Mouse (Mus musculus) CD4-positive, CD25-positive, alpha-beta regulatory T cell, adult 4 months (primary cell): ENCODE data around the gene Cercam. TPM values are rescaled to one million over a fixed set of nuclear protein-coding genes. Genes with fewer than 3 reads are reported as not detected.
"Not testable (repeated sequence)": the region's sequence is repeated elsewhere in the genome, so short reads cannot be mapped to it uniquely, and the experiment has no call there.

Experiments
- ATAC-seq: one replicate; pipeline ENCODE4 v1.8.0; 2017
- polyA plus RNA-seq, 2 experiments: library from polyadenylated mRNA; unstranded; fragments of 100-300 nt; shearing (Covaris generic); gene quantifications; one replicate each; pipeline ENCODE4 v1.2.1; 2017

Cercam gene
- polyA plus RNA-seq, 2 experiments from 2014 or later, result 0.20 to 0.87 TPM

GRCm38 (mm10) chr2:29902194-29902593 lies 33.2 kb downstream of the Cercam start:
- no peak for ATAC-seq

GRCm38 (mm10) chr2:29908171-29908570 lies 39.2 kb downstream of the Cercam start:
- not testable (repeated sequence) for ATAC-seq

GRCm38 (mm10) chr2:29910042-29910441 lies 41.1 kb downstream of the Cercam start:
- ATAC-seq, result no peak

- no peak for ATAC-seq
Observed at GRCm38 (mm10) chr2:29917621-29918020, 48.7 kb downstream of the Cercam start.

GRCm38 (mm10) chr2:29922011-29922410 lies 53.0 kb downstream of the Cercam start:
- no peak for ATAC-seq

- no peak for ATAC-seq
Observed at GRCm38 (mm10) chr2:29926542-29926941, 57.6 kb downstream of the Cercam start.

- no peak for ATAC-seq
Observed at GRCm38 (mm10) chr2:29930506-29930905, 61.5 kb downstream of the Cercam start.

- no peak for ATAC-seq
Observed at GRCm38 (mm10) chr2:29931194-29931593, 62.2 kb downstream of the Cercam start.

Other genes with a start within 250 kb of the Cercam start
- 10 to 100 TPM; 28.7 to 35.9 TPM for gene Rapgef1, start 249.4 kb upstream of the Cercam start, polyA plus RNA-seq
- under 1 TPM in 1 of 2 experiments, not detected in 1; 0.30 TPM for gene Gm13420, start 117.5 kb upstream of the Cercam start, polyA plus RNA-seq
- not detected for gene Gm13547, start 109.9 kb upstream of the Cercam start, polyA plus RNA-seq
- 10 to 100 TPM in 1 of 2 experiments, 1 to 10 TPM in 1; 5.0 to 11.6 TPM for gene Coq4, start 81.7 kb upstream of the Cercam start, polyA plus RNA-seq
- 10 to 100 TPM; 20.3 to 34.2 TPM for gene Trub2, start 80.7 kb upstream of the Cercam start, polyA plus RNA-seq
- gene Slc27a4, start 66.5 kb upstream of the Cercam start, polyA plus RNA-seq, result 1 to 10 TPM; 1.1 to 1.8 TPM
- gene Urm1, start 49.1 kb upstream of the Cercam start, polyA plus RNA-seq, result 10 to 100 TPM; 21.1 to 25.3 TPM
- gene Odf2, start 20.1 kb downstream of the Cercam start, polyA plus RNA-seq, result 10 to 100 TPM; 47.1 to 62.9 TPM
- 10 to 100 TPM; 61.6 to 82.4 TPM for gene Gle1, start 66.3 kb downstream of the Cercam start, polyA plus RNA-seq
- gene Sptan1, start 96.4 kb downstream of the Cercam start, polyA plus RNA-seq, result 100 to 1,000 TPM in 1 of 2 experiments, 10 to 100 TPM in 1; 70.4 to 103 TPM
- gene Wdr34, start 179.7 kb downstream of the Cercam start, polyA plus RNA-seq, result 1 to 10 TPM; 1.5 to 2.0 TPM
- gene Set, start 188.2 kb downstream of the Cercam start, polyA plus RNA-seq, result 100 to 1,000 TPM; 362 to 387 TPM
- under 1 TPM; 0.16 to 0.48 TPM for gene Pkn3, start 208.5 kb downstream of the Cercam start, polyA plus RNA-seq
- gene Zdhhc12, start 224.5 kb downstream of the Cercam start, polyA plus RNA-seq, result 10 to 100 TPM; 32.3 to 44.9 TPM